8 mouse cellular contexts compared by ENCODE assay signal in genomic region chr14:121877640-121878039, GRCm38 (mm10). TPM values are rescaled to one million over a fixed set of nuclear protein-coding genes. Genes with fewer than 3 reads are reported as not detected.
DNase-seq lines count a peak whose midpoint lies in the region; ATAC-seq lines count a peak whose summit lies in the region.

No protein-coding gene starts in this region.

- H3K27ac ChIP-seq in neural tube, embryonic 11.5 days (ENCODE audit: low read depth, low read length) = peak overlapping the region; percentile 84
- H3K27ac ChIP-seq in limb, embryonic 13.5 days = peak overlapping the region; percentile 86
- H3K27ac ChIP-seq in stomach, embryonic 15.5 days = peak overlapping the region; percentile 95

- peaks cover 8% of the 10 kb centered on the region for H3K4me1 ChIP-seq in neural tube, embryonic 11.5 days (ENCODE audit: control insufficient read depth, insufficient read depth, low read length)
- H3K4me1 ChIP-seq in limb, embryonic 13.5 days = peaks cover 9% of the 10 kb centered on the region
- H3K4me1 ChIP-seq in stomach, embryonic 15.5 days = peaks cover 8% of the 10 kb centered on the region; the same call in 1 of the 2 replicates

- no peaks in the 10 kb centered on the region for H3K27me3 ChIP-seq in neural tube, embryonic 11.5 days (ENCODE audit: control insufficient read depth, insufficient read depth, low read length)
- H3K27me3 ChIP-seq in limb, embryonic 13.5 days = no peaks in the 10 kb centered on the region
- no peaks in the 10 kb centered on the region for H3K27me3 ChIP-seq in stomach, embryonic 15.5 days (replicated peaks)

- no peak for ATAC-seq in neural tube, embryonic 11.5 days (ENCODE audit: insufficient read depth, low FRiP score, low TSS enrichment)
- no peak for ATAC-seq in limb, embryonic 13.5 days (ENCODE audit: low FRiP score, low read depth)
- ATAC-seq in stomach, embryonic 15.5 days (ENCODE audit: insufficient read depth, low FRiP score, low read depth) = no peak
- ATAC-seq in CD4-positive, CD25-positive, alpha-beta regulatory T cell, adult 4 months = no peak

- H3K4me2 ChIP-seq in neural tube, embryonic 11.5 days (ENCODE audit: low read depth) = peak overlapping the region; percentile 51
- H3K4me2 ChIP-seq in limb, embryonic 13.5 days (replicated peaks) = peak overlapping the region; percentile 93
- peak overlapping the region; percentile 57 for H3K4me2 ChIP-seq in stomach, embryonic 15.5 days

- DNase-seq in cerebellum, adult 9-10 months = peak; percentile 26
- no peak for DNase-seq in cerebellum, adult 11-12 months
- no peak for DNase-seq in neural tube, embryonic 11.5 days (ENCODE audit: low spot score)
- DNase-seq in neural tube, embryonic 10.5 days (ENCODE audit: extremely low spot score, low spot score) = no peak
- DNase-seq in ovary, postnatal 10 days (ENCODE audit: low spot score) = no peak

- H3K36me3 ChIP-seq in neural tube, embryonic 11.5 days (ENCODE audit: control insufficient read depth, insufficient read depth, low read length) = no peaks in the 10 kb centered on the region
- peaks cover 2% of the 10 kb centered on the region; the same call in 1 of the 2 replicates for H3K36me3 ChIP-seq in limb, embryonic 13.5 days
- no peaks in the 10 kb centered on the region for H3K36me3 ChIP-seq in stomach, embryonic 15.5 days

- H3K9me3 ChIP-seq in neural tube, embryonic 11.5 days (ENCODE audit: control insufficient read depth, low read length) = no peaks in the 10 kb centered on the region
- no peaks in the 10 kb centered on the region for H3K9me3 ChIP-seq in limb, embryonic 13.5 days
- H3K9me3 ChIP-seq in stomach, embryonic 15.5 days = no peaks in the 10 kb centered on the region

- 32% methylated on average over 8 of the region's 8 CpGs for WGBS in neural tube, embryonic 11.5 days
- 29% methylated on average over 8 of the region's 8 CpGs for WGBS in limb, embryonic 13.5 days
- WGBS in stomach, embryonic 15.5 days = 32% methylated on average over 8 of the region's 8 CpGs

- H3K9ac ChIP-seq in neural tube, embryonic 11.5 days (ENCODE audit: low read length) = peak overlapping the region; percentile 88
- peak overlapping the region; percentile 92 for H3K9ac ChIP-seq in limb, embryonic 13.5 days
- no peak overlapping the region for H3K9ac ChIP-seq in stomach, embryonic 15.5 days

- H3K4me3 ChIP-seq in neural tube, embryonic 11.5 days (ENCODE audit: low read depth, low read length) = peak overlapping the region; percentile 83
- peak overlapping the region; percentile 94 for H3K4me3 ChIP-seq in limb, embryonic 13.5 days
- peak overlapping the region; percentile 71 for H3K4me3 ChIP-seq in stomach, embryonic 15.5 days (replicated peaks)

RNA-seq across cellular contexts. Expression of gene Ubac2, which starts 0.8 kb away (rescaled TPM):
- 70.4 and 71.1 TPM in 2 replicates for polyA plus RNA-seq in neural tube, embryonic 11.5 days (2014; fragmentation: Nextera tagmentation; extraction: Ambion mirVana)
- 69.2 and 71.6 TPM in 2 replicates for polyA plus RNA-seq in limb, embryonic 13.5 days (2015; fragmentation: Nextera tagmentation; extraction: Ambion mirVana)
- polyA plus RNA-seq in stomach, embryonic 15.5 days (2015; fragmentation: Nextera tagmentation; extraction: Ambion mirVana) = 61.6 and 63.0 TPM in 2 replicates
- polyA plus RNA-seq in CD4-positive, CD25-positive, alpha-beta regulatory T cell, adult 4 months (2017; shearing (Covaris generic)) = 10 to 100 TPM; 83.5 to 93.7 TPM

RNA-seq across cellular contexts. Expression of gene Gpr18, which starts 37.9 kb away (rescaled TPM):
- 0.15 and 0.16 TPM in 2 replicates for polyA plus RNA-seq in neural tube, embryonic 11.5 days (2014; fragmentation: Nextera tagmentation; extraction: Ambion mirVana)
- polyA plus RNA-seq in limb, embryonic 13.5 days (2015; fragmentation: Nextera tagmentation; extraction: Ambion mirVana) = 0.20 and 0.37 TPM in 2 replicates
- 0.28 and 0.42 TPM in 2 replicates for polyA plus RNA-seq in stomach, embryonic 15.5 days (2015; fragmentation: Nextera tagmentation; extraction: Ambion mirVana)
- polyA plus RNA-seq in CD4-positive, CD25-positive, alpha-beta regulatory T cell, adult 4 months (2017; shearing (Covaris generic)) = 10 to 100 TPM; 92.7 to 95.9 TPM

Comparison
In these comparisons a context has a peak if more than half of its experiments do, and no peak if none do; other contexts are left out.
1. RNA of gene Gpr18, which starts 37.9 kb away (polyA plus RNA-seq): 92.7 to 95.9 TPM in CD4-positive, CD25-positive, alpha-beta regulatory T cell, adult 4 months; 0.28 to 0.42 TPM in stomach, embryonic 15.5 days, 0.20 to 0.37 TPM in limb, embryonic 13.5 days and 0.15 to 0.16 TPM in neural tube, embryonic 11.5 days; every median in the first group is over 10 times any median in the second.
2. Peak in every context shown above with its lines, with median percentiles within 50 percentile points of each other: H3K27ac ChIP-seq, H3K4me2 ChIP-seq and H3K4me3 ChIP-seq.